Mouse (Mus musculus): ENCODE data around the gene Insig2.
A peak's percentile ranks its signal among the peaks of the same experiment; 100 is the strongest.

Gene Insig2

DNA sequence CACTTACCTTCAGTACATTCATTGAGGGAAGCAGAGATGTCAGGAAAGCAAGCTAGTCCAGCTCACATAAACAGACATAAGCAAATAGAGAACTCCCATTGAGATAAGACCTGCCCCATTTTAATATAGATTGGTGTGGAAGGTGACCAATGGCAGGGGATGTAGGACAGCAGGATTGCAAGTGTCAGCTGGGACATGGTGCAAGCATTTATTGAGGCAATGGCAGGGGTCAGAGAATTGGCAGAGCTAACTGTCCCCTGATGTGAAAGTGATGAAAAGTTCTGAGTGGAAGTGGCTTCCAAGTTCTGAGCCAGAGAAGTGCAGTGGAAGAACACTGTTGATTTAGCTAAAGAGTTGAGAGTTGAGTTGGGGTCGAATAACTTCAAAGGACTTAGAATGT is at the start of gene Insig2:
Insig2 (minus strand) TSS at position 105 of the 400 bp plus-strand sequence.
- ATAC-seq (ENCODE audit: insufficient number of reproducible peaks, low FRiP score, low TSS enrichment) = no peak

DNA sequence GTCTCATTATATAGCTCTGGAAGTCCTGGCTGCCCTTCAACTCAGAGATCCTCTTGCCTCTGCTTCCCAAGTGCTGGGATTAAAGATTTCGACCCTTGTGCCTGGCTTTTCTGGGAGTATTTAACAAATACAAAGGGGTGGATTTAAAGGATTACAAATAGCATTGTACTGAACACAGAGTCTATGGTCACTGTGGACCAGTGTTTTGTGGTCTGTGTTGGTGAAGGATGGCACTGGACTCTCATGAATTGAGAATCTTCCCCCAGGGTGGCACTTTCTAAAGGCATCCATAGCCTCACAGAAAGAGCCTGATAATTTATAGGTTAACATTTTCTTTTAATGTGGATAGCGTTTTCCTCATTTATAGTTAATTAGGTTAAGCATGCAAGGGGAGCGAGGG is 49.2 kb upstream of the Insig2 start:
- no peak for ATAC-seq (ENCODE audit: insufficient number of reproducible peaks, low FRiP score, low TSS enrichment)

DNA sequence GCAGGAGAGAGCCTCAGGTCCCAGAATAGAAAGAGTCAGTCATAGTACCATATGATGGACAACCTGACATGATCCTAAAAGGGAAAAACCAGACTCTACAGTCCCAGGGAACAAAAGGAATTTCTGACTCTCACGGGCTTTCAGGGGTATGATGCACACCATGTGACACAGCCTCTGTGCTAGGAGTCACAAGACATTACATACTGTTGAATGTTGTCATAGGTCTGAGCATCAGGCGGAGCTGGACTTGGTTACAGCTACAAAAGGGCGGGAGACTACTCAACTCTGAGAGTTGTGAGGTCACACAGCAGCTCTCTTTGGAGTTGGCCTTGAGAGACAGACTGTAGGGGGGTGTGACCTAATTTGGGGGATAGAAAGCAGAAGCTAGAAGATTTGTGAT is 47.6 kb upstream of the Insig2 start:
- ATAC-seq (ENCODE audit: insufficient number of reproducible peaks, low FRiP score, low TSS enrichment) = no peak

DNA sequence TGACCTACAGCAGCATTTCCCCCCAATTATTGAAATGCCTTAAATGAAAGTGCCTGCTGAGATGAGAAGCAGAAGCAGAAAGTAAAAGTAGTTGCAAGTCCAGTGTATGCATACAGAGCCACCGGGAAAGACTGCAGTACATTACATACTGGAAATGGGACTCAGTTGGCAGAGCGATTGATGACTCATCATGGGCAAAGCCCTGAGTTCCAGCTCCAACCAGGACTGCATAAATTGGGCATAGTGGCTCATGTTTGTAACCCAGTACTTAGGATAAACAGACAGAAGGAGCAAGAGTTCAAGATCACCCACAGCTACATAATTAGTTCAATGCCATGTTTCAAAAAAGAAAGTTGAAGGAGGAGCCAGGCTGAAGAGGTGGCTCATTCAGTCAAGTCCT is 45.5 kb upstream of the Insig2 start:
- no peak for ATAC-seq (ENCODE audit: insufficient number of reproducible peaks, low FRiP score, low TSS enrichment)

DNA sequence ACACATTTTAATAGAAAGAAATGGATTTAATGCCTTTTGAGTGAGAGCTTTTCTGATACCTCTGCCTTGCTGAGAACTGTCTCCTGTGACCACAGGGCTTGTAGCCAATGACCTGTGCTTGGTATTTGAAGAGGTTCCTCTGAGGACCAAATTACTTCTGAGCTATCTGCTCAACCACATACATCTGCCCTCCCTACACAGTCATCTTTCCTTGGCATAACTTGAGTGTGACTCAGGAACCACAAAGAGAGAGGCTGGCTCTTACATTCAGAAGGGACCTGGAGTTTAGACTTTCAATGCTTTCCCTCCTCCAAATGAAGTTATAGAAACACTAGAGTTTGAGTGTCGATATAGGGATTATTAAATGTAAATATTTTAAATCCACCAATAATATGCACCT is 45.0 kb upstream of the Insig2 start:
- no peak for ATAC-seq (ENCODE audit: insufficient number of reproducible peaks, low FRiP score, low TSS enrichment)

DNA sequence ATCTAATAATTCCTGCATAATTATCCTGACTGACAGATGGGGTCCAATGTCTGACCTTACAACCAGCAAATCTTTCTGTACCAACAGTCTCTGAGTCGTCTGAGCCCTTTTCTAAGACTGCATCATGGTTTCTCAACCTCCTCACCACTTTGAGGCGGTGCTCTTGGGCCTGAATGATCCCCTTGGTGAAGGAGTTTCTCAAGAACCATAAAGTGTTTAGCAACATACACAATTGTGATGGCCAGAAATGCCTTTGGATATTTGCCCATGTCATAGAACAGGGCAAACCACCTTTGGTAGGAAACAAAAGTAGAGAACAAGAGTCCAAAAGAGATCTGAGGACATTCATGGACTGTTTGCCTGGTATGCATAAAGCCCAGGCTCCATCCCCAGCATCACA is 41.2 kb upstream of the Insig2 start:
- no peak for ATAC-seq (ENCODE audit: insufficient number of reproducible peaks, low FRiP score, low TSS enrichment)

DNA sequence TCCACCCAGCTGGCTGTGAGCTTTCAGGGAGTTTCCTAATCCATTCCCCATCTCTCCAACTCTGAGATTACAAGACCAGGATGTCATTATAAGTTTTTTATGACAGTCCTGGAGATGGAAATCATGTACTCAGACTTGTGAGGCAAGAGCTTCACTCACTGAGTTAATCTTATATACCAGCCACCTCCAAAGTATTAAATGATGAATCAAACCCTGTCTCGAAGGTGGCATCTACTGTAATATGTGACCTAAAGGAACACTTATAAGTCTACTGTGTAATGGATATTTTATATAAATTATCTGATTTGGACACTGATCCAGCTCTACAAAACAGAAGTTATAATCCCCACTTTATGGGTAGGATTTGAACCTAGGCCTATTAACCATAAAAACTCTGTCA is 40.3 kb upstream of the Insig2 start:
- ATAC-seq (ENCODE audit: insufficient number of reproducible peaks, low FRiP score, low TSS enrichment) = no peak

DNA sequence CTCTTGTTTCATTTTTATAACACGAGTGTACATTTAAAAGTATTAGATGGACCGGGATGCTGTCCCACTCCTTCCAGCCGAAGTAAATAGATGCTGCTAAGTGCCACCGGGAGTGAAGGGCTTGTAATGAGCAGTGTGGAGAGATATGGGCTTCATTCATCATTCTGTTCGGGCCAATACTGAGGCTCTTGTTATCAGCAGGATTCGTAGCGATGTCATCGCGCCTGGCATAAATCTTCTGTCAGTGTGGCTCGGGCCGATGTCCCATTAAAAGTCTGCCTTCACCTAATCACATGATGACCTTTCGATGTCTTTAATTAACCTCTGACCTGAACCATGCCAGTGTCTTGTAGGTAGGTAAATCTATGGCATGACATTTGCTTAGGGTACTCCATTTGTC is 39.1 kb upstream of the Insig2 start:
- no peak for ATAC-seq (ENCODE audit: insufficient number of reproducible peaks, low FRiP score, low TSS enrichment)

DNA sequence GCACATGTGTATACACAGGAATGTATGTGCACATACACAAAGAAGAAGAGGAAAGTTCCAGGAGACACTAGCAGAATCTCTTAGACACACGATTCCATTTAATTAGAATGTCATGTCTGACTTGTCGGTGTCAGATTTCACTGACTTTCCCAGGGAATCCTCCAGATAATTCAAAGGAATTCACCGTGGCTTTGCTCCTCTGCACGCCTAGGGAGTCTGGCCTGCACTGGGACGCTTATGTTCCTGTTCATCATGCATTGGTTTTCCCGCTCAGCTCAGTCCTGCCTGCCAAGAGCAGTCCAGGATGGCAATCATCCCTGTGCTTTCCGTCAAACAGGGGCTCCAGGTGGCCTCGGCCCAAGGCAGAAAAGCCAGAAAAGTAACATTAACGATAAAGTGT is 34.9 kb upstream of the Insig2 start:
- no peak for ATAC-seq (ENCODE audit: insufficient number of reproducible peaks, low FRiP score, low TSS enrichment)

DNA sequence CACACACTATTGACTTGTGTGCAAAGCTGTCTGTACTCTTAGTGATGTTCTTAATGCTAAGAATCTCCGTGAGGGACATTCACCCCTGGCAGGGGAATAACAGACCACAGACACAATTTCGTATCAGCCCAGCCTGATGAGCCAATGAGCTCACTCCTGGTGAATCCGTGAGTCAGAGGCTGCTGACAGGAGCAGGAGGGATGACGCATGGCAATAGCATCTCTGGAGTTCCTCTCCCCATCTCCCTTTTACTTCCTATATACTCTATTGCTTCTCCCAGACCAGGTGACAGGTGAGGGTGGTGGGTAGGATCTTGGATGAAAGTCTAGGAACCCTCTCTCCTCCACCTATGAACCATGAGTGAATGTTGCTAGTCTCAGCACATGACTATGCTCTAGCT is 28.2 kb upstream of the Insig2 start:
- no peak for ATAC-seq (ENCODE audit: insufficient number of reproducible peaks, low FRiP score, low TSS enrichment)

DNA sequence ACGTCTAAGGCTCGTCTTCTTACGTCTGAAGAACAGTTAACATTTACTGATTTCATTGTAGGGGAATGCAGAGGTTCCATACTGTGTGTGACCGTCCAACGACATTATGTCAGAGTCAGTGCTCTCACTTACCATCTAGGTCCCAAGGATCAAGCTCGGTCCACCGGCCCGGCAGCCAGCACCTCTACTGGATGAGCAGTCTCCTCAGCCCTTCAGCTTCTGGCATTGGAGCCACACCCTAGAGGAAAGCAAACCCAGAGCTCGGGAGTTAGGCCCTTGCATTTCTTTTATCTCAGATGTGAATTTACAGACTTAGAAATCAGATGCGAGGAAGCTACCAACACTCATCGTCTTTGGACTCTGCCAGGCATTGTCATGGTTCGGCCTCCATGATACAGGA is 27.3 kb upstream of the Insig2 start:
- no peak for ATAC-seq (ENCODE audit: insufficient number of reproducible peaks, low FRiP score, low TSS enrichment)

DNA sequence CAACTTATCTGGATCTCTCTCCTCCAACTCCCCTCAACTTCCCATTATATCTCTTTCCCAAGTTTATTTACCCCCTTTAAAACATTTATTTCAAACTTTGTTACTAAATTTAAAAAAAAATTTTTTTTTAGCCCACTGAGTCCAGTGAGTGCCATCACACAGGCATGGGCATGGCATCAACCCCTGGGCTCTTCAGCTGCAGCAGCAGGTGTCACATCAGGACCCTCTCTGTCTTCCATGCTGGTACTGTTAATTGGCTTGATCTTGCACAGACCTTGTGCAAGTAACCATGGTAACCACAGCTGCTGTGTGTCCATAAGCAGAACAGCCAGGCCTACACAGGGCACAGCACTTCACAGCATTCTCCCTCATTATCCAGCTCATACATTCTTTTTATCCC is 21.4 kb upstream of the Insig2 start:
- no peak for ATAC-seq (ENCODE audit: insufficient number of reproducible peaks, low FRiP score, low TSS enrichment)

DNA sequence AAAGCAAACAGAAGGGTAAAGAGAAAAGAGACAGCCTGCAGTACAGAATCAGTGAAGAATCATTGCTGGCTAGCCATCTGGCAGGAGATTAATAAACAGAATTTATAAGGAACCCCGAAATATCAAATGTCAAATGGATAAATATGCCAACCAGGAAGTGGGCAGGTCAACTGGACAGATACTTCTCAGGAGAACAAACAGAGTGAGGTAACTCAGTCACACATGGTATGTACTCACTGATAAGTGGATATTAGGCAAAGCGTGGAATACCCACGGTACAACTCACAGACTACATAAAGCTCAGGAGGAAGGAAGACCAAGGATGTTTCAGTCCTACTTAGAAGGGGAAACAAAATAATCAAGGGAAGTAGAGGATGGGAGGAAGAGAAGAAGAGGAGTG is 18.6 kb upstream of the Insig2 start:
- no peak for ATAC-seq (ENCODE audit: insufficient number of reproducible peaks, low FRiP score, low TSS enrichment)

DNA sequence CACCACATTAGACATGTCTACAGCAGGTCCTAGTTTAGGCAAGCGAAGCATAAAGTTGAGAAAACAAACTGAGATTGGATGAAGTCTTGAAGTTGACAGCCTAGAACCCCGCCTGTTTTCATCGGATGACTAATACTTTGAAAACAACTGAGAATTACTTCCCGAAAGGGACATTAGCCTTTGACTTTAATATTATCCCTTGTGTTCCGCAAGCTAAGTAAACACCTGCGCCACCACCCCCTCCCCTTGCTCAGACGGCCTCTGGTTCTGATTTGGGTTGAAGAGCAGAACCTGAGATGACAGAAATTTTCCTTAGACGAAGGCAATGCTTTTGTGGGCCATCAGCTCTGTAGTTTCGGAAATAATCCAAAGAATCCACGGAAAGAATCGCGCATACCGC is 18.2 kb upstream of the Insig2 start:
- no peak for ATAC-seq (ENCODE audit: insufficient number of reproducible peaks, low FRiP score, low TSS enrichment)

DNA sequence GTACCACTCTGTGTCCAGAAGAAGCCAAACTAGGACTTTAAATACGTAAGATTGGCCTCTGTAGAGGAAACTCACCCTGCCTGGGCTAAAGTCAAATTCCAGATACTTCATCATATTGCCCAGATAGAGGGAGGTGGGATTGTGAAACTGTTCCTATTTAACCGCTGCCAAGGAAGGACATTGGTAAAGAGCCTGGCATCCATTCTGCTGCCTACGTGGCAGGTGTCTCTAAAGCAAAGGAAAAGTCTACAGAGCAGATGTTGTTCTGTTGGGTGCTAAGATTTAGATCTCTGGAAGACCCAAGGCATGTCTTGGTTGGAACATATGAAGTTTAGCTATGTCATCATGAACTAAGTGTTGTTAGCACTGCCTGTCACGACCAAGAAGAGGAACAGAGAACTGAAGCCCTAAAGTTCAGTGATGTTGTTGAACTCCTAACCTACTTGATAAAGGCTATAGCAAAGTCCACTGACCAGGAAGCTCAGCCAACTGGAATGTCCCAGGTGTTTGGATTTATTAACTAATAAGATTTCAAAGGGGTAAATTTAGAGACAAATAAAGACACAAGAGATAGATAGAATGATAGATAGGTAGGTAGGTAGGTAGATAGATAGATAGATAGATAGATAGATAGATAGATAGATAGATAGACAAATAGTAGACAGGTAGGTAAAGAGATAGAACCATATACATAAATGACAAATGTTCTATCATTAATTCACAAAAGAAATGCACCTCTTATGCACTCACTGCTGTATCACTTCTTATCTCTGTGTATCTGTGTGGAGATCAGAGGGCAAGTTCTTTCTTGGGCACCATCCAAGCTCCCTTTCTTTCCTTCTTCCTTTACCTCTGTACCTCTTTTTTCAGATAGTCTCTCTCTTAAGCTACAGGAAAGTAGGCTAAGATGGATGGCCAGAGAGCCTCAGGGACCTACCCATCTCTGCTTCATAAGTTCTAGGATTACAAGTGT is 16.8 kb upstream of the Insig2 start:
- no peak for ATAC-seq (ENCODE audit: insufficient number of reproducible peaks, low FRiP score, low TSS enrichment)

DNA sequence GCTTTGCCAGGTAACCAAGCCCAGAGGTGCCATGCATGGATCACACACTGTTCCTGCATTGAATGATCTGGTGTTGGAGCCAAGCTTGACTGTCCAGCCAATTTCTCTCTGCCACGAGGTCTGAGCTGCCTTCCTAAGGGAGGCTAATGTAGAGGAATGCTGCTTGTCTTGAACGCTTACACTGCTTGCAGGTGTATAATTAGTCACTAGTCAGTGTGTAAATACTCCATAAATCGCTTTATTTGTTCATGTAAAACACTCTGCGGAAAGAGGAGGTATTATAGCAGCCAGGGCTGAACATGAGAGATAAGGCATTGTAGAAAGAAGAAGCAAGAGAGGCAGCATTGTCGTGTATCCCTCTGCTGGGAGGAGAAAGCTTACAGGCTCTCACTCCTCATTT is 11.6 kb upstream of the Insig2 start:
- no peak for ATAC-seq (ENCODE audit: insufficient number of reproducible peaks, low FRiP score, low TSS enrichment)

DNA sequence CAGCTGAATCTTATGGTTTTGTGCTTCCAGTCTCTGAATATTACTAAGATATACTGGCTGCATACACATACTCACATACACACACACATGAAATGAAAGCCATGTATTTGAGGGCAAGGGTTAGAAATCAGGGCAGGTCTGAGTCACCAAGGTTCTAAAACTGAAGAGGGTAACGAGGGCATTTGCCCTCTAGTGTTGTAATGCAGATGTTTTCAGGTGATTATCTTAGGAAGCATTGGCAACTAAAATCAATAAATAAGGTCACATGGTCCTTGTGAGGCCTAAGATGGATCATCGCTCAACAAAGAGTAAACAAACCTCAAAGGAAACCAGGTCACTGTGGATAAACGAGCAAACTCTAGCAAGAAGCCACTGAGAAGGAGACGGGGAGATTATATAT is 3.4 kb upstream of the Insig2 start:
- ATAC-seq (ENCODE audit: insufficient number of reproducible peaks, low FRiP score, low TSS enrichment) = no peak

DNA sequence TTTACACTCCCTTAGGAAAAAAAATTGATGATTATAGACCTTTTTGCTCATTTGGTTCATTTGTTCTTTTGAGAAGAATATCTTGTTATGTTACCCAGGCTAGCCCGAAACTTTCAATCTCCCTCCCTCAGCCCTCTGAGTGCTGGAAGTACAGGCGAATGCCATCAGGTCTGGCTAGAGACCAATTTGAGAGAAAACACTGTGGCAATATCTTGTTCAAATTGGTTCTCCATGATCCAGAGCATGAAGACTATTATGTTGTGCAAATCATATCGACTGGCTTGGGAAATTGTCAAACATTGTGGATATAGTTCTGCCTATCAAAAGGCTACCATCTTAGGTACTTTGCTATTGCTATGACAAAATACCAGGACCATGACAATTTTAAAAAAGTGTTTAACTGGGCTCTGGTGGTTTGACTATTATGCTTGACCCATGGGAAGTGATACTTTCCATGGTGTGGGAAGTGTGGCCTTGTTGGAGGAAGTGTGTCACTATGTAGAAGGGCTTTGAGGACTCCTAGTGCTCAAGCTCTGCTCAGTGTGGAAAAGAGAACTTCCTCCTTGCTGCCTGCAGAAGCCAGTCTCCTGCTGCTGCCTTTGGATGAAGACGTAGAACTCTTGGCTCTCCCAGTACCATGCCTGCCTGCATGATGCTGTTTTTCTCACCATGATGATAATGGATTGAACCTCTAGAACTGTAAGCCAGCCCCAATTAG is 1.8 kb upstream of the Insig2 start:
- no peak for ATAC-seq (ENCODE audit: insufficient number of reproducible peaks, low FRiP score, low TSS enrichment)

DNA sequence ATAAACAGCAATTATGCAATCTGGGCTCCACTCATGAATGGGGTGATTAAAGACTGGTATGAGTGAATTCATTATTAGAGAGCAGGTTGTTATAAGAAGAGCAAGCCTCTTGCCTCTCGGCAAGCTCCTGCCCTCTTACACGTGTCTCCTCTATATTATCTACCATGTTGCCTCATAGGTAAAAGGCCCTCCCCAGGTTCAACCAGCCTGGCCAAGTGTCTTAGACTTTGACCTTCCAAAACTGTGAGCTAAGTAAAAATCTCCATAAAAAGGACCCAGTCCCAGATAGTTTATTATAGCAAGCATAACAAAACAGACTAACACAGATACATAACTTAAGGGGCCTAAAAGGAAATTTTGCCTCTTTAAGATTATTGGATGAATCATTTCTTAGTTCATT is 1.8 kb downstream of the Insig2 start:
- ATAC-seq (ENCODE audit: insufficient number of reproducible peaks, low FRiP score, low TSS enrichment) = no peak

DNA sequence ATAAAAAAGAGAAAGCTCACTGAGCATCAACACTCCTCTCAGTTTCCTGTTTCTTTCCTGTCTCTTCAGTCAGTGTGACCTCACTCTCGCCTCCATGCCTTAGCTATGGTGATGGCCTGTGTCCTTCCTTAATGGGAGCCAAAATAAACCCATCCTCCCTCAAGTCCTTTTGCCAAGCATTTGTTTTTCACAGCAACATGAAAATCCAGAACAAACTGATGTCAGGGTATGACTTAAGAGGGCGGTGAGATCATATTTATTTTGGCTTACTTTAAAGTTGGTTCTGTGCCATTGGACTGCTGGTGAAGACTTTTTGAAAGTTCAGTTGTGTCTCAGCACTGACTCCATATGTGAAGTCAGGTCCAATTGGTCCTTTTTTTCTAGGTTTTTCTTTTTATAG is 3.0 kb downstream of the Insig2 start:
- ATAC-seq (ENCODE audit: insufficient number of reproducible peaks, low FRiP score, low TSS enrichment) = no peak

DNA sequence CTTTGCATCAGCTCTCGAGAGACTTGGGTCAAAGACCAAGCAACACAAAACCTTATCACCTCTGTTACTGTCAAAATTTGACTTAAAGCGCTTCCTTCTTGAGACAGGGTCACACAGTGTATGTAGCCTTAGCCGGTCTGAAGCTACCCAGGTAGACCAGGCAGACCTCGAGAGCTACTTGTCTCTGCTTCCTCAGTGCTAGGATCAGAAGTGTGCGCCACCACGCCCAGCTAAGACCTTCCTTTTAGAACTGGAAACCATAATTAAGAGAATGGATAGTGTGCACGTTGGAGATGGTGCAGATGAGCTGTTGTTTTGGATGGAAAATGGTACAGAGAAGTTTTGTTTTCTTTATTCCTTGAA is 4.2 kb downstream of the Insig2 start:
- peak; percentile 67 for ATAC-seq (ENCODE audit: insufficient number of reproducible peaks, low FRiP score, low TSS enrichment)

Measured in cerebellum, adult (tissue).